Mouse (Mus musculus): ENCODE measurements at regions not wholly inside any gene's neighbourhood (a gene's known extent, or its start where the extent isn't known, plus 50 kb on each side); places are given as distances from the start of the nearest gene placed in this dataset.
A peak's percentile ranks its signal among the peaks of the same experiment; 100 is the strongest.

DNA sequence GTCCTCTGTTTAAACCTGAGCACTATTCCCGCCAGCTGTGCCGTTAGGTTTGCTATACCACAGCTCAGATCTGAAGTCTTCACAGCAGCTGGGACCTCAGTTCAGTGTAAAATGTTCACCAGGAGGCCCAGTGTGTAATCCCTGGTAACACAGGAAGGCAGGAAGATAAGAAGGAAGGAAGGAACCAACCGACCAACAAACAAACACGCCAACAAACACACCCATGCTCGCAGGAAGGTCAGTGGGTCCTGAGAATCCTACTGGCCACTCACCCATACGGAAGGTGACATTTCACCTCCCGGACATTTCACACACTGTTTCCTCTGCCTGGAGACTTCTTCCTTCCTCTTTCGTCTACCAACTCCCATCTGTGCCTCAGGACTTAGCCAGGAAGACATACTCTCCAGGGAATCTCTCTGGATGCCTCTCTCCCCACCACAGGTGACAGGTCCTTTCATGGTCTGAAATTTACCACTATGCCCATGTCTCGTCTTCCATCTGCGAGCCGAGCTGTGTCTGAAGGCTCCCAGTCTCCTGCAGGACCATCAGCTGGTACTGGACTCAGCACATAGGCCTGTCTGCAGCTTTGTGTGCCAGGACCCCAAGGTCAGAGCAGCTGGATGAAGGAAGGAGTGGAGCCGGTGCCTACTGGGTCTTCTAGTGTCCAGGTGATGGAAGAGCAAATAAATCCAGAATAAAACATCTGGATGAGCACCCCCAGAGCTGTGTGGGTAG lies 61.1 kb upstream of the Xpa start:
- Histone ChIP-seq H3K36me3 (replicated peaks) (no peaks in the 10 kb centered on the region), H3K9me3 (no peaks in the 10 kb centered on the region), H3K4me3 (no peak overlapping the region), H3K4me1 (no peaks in the 10 kb centered on the region), H3K27me3 (replicated peaks) (no peaks in the 10 kb centered on the region; the same call in 1 of the 2 replicates), H3K4me2 (no peak overlapping the region), H3K9ac (no peak overlapping the region), H3K27ac (no peak overlapping the region)
- 80% methylated on average over 12 of the region's 12 CpGs for WGBS
- no peak for ATAC-seq (replicated peaks)

DNA sequence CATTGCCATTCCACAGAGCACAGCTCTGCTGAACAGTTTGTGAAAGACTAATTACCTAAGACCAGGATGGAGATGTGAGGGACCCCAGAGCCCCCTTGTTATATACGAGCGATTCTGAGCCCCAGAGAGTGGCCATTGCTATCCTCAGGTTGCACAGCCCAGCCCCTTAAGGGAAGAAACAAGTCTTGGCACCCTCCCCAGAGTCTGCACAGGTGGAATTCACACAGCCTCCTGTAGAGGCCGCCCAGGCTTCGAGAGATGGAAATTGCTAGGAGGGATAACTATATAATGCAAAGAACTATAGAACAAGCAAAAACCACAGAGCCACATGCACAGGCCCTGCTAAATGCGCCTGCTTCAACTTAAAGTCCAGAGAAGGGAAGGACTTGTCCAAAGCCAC lies 62.7 kb upstream of the Xpa start:
- H3K4me3 ChIP-seq: no peak overlapping the region
- no peak overlapping the region for H3K27ac ChIP-seq
- no peaks in the 10 kb centered on the region; the same call in 1 of the 2 replicates for H3K27me3 ChIP-seq (replicated peaks)
- H3K4me2 ChIP-seq: no peak overlapping the region
- H3K4me1 ChIP-seq: no peaks in the 10 kb centered on the region
- WGBS: 77% methylated on average over 5 of the region's 5 CpGs
- no peaks in the 10 kb centered on the region for H3K36me3 ChIP-seq (replicated peaks)
- no peak overlapping the region for H3K9ac ChIP-seq
- no peak for ATAC-seq (replicated peaks)
- H3K9me3 ChIP-seq: no peaks in the 10 kb centered on the region

GRCm38 (mm10) chr4:46268564-46269247 lies 72.6 kb upstream of the Xpa start:
- Histone ChIP-seq H3K9me3 (no peaks in the 10 kb centered on the region), H3K4me3 (no peak overlapping the region), H3K27me3 (replicated peaks) (0 out of 2 replicates have a peak, but pooled peaks cover 2% of the 10 kb centered on the region), H3K36me3 (replicated peaks) (no peaks in the 10 kb centered on the region), H3K4me2 (no peak overlapping the region), H3K27ac (no peak overlapping the region), H3K4me1 (no peaks in the 10 kb centered on the region), H3K9ac (no peak overlapping the region)
- no peak for ATAC-seq (replicated peaks)
- WGBS: 27% methylated on average over 6 of the region's 6 CpGs

DNA sequence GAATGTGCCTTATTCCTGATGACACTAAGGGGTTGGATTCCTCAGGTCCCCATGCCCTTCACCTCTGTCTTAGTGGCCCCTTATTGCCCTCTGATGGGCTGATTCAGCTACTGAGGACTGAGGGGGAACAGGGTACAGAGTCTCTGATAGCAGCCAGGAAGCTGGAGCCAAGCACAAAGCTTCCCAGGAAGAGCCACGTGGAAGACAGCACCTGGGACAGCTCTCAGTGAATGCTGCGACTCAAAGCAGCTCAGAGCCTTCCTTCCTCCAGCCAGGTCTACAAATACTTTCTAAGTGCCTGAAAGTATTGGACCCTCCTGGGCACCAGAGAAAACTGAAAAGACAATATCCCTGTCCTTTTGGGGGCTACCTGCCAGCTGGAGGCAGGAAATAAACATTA lies 72.3 kb upstream of the Foxe1 start:
- Histone ChIP-seq H3K4me2 (no peak overlapping the region), H3K4me1 (no peaks in the 10 kb centered on the region), H3K36me3 (replicated peaks) (no peaks in the 10 kb centered on the region), H3K27ac (no peak overlapping the region), H3K9me3 (no peaks in the 10 kb centered on the region), H3K9ac (no peak overlapping the region), H3K4me3 (no peak overlapping the region), H3K27me3 (replicated peaks) (0 out of 2 replicates have a peak, but pooled peaks cover 3% of the 10 kb centered on the region)
- ATAC-seq (replicated peaks): no peak
- 6% methylated on average over 2 of the region's 2 CpGs for WGBS

DNA sequence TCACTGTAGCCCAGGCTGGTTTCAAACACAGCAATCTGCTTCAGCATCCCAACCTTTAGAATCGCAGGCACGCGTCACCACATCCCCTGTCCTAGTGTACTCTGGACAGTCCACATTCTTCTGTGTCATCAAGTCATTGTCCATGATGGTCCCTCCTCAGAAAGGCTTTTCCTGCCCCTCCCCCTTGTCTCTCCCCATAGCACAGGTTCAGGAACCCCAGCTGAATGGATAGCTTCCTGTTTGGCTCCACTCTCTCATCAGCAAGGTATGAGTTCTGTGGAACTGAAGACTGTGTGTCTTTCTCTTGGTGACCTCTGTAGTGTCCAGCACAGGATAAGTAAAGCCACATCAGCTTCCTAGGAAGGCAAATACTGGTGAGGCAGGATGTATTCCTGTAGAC lies 67.6 kb upstream of the Foxe1 start:
- Histone ChIP-seq H3K27me3 (replicated peaks) (0 out of 2 replicates have a peak, but pooled peaks cover 3% of the 10 kb centered on the region), H3K4me2 (no peak overlapping the region), H3K4me1 (peaks cover 7% of the 10 kb centered on the region; the same call in 1 of the 2 replicates), H3K36me3 (replicated peaks) (no peaks in the 10 kb centered on the region), H3K9ac (no peak overlapping the region), H3K9me3 (no peaks in the 10 kb centered on the region), H3K4me3 (no peak overlapping the region), H3K27ac (no peak overlapping the region)
- 92% methylated on average over 3 of the region's 3 CpGs for WGBS
- ATAC-seq (replicated peaks): no peak

DNA sequence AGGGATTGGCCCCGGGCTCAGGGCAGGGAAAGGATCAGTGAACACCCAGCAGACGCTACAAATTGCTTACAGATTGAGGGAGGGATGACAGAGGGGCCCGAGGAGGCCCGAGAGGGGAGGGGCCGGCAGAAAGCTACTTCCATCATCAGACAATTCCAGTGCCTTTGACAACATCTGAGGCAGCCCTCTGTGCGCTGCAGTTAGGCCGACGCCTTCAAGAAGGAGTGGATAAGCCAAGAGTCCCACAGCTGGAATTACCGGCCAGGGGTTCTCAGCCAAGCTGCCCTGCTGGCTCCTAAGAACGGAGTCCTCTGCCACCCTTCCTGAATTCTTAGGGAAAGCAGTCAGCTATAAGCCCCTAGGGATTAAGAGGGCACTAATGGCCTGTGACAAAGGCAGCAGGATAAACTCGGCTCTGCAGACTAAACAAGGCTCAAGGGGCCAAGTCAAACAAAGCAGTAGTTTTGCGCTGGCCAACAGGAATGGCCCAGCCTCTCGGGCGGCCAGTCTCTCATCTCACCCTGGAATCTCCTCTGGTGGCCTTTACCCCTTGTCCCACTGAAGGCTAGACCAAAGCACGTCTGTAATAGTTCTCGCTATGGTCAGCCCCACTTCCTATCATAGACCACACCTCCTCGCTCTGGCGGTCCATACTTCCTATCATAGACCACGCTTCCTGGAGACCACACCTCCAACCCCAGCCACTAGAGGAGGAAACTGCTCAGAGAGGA lies 66.4 kb upstream of the Foxe1 start:
- H3K4me2 ChIP-seq: no peak overlapping the region
- no peak overlapping the region for H3K9ac ChIP-seq
- H3K4me1 ChIP-seq: peaks cover 7% of the 10 kb centered on the region; the same call in 1 of the 2 replicates
- H3K36me3 ChIP-seq (replicated peaks): no peaks in the 10 kb centered on the region
- H3K4me3 ChIP-seq: no peak overlapping the region
- no peak for ATAC-seq (replicated peaks)
- WGBS: 6% methylated on average over 19 of the region's 19 CpGs
- no peaks in the 10 kb centered on the region for H3K9me3 ChIP-seq
- no peak overlapping the region for H3K27ac ChIP-seq
- 0 out of 2 replicates have a peak, but pooled peaks cover 3% of the 10 kb centered on the region for H3K27me3 ChIP-seq (replicated peaks)

GRCm38 (mm10) chr4:46286955-46287354 lies 56.5 kb upstream of the Foxe1 start:
- WGBS: 91% methylated on average over 9 of the region's 9 CpGs
- no peak overlapping the region for H3K4me2 ChIP-seq
- no peaks in the 10 kb centered on the region for H3K9me3 ChIP-seq
- H3K9ac ChIP-seq: no peak overlapping the region
- no peaks in the 10 kb centered on the region for H3K27me3 ChIP-seq (replicated peaks)
- ATAC-seq (replicated peaks): no peak
- no peaks in the 10 kb centered on the region for H3K36me3 ChIP-seq (replicated peaks)
- H3K27ac ChIP-seq: no peak overlapping the region
- peaks cover 6% of the 10 kb centered on the region; the same call in 1 of the 2 replicates for H3K4me1 ChIP-seq
- H3K4me3 ChIP-seq: no peak overlapping the region

- H3K4me3 ChIP-seq: no peak overlapping the region
- peak overlapping the region; percentile 18 for H3K4me2 ChIP-seq
- WGBS: 32% methylated on average over 10 of the region's 10 CpGs
- no peak for ATAC-seq (replicated peaks)
- H3K36me3 ChIP-seq (replicated peaks): no peaks in the 10 kb centered on the region
- no peaks in the 10 kb centered on the region for H3K27me3 ChIP-seq (replicated peaks)
- no peak overlapping the region for H3K9ac ChIP-seq
- H3K27ac ChIP-seq: no peak overlapping the region
- no peaks in the 10 kb centered on the region for H3K9me3 ChIP-seq
- H3K4me1 ChIP-seq: peaks cover 6% of the 10 kb centered on the region; the same call in 1 of the 2 replicates
These were observed 51.7 kb upstream of the Foxe1 start for GRCm38 (mm10) chr4:46291620-46292254.

All from midbrain, embryonic 15.5 days (tissue).